Mouse (Mus musculus) NIH3T3 (cell line): ENCODE results near the gene Gemin8.

ENCODE experiments used
- DNase-seq: peaks from one replicate; pipeline ENCODE4 v3.0.0-alpha.2; 2012; ENCODE audit warnings: low read depth

Gemin8 gene

DNA sequence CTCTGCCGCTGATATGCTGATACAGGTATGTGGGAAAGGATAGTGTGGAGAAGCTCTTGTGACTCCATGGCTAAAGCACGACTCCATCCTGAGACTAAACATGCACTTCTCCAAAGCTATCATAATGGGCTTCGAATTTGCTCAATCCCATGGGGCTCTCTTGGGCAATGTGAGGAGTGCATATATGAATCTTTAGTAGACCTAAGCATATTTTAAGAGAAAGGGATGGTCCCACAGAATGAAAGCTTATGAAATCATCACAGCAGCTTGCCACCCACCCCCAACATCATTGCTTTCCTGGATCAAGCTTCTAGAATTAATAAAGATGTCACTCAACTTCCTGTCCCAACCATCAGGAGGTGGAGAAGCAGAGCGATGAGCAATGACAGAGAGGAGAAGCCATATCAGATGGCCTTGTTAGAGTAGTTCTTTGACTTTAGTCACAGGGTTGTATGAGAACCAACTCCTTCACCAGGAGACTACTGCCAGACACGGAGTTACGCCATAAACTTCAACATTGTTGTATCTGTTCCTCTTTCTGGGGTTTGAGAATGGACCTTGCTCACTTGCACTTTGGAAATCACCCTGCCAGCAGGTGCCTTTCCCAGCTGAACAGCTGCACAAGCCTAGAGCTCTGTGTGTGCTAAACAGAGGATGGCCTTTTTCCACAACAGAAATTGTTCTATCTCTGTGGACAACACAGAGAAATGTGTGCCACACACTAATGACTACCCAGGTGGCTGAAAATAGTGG is 60.4 kb downstream of the Gemin8 start:
- DNase-seq, result no peak

DNA sequence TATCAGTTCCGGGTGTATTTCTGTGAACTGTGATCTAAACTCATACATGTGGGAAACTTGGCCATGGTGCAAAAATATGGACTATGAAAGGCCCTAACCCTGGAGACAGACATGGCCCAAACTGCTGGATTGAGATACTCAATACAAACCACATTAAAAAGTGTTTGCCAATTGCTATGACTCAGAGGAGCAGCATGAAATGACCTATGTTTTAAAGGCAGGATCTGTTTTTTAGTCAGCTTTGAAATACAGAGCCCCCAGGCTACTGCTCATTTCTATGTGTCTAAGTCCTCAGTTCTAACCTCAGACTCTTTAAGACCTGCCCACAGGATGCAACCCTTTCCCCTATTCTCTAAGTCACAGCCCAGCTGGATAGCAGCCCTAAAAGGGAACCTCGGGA is 65.9 kb downstream of the Gemin8 start:
- peak; percentile 48 for DNase-seq

DNA sequence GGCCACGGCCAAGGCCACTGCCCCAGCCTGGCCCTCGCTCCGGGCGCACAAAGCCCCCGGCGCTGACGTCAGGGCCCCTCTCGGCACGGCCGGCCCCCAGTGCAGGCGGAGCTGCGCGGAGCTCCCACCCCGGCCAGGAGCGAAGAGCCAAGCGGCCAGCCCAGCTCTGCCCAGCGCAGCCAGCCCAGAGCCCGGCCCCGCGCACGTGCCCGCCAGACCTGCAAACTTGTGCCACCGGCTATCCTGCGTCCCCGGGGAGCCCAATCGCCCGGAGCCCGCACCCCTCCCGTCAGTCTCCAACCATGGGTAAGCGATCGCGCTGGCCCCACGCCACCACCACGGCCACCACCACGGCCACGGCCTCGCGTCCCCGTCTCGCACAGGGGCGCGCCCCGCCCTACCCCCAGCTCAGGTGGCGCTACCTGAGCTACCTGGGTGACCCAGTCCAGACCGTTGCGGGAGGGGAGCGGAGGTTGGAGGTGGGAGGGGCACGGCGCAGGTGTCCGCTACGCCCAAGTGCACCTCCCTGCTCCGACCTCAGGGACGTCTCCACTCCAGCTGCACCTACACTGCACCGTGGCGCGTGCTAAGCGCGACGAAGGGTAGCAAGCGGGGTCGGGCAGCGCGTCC is 68.7 kb downstream of the Gemin8 start, which contains the start of gene Gpm6b:
Gene Gpm6b, plus strand, starts transcription at position 81 of the 630 bp plus-strand sequence.
- DNase-seq, result no peak

DNA sequence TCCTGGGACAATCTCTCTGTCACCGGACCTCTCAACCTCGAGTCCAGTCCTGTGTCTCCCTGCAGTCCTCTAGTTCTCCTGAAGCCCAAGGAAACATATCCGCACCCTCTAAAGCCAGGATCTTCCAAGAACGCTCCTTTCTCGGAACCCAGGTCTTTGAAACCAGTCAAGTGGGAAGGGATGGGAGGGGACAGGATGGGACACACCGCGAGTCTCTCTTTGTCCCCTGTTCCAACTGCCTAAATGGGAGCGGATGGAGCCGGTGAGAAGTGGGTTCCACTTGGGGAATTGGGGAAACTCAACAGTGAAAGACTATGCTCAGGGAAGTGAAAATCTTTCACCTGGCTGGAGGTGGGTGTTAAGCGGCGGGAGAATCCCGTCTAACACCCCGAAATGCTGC is 69.3 kb downstream of the Gemin8 start:
- DNase-seq, result no peak
